Mouse (Mus musculus) lung, postnatal 0 days (tissue): Measurements from ENCODE around the gene Trip10.

Experiments used
- CTCF ChIP-seq: IDR thresholded peaks from 2 replicates; pipeline ENCODE4 v1.5.1; 2016; ENCODE audit warnings: antibody characterized with exemption, mild to moderate bottlenecking
- EP300 ChIP-seq: IDR thresholded peaks from 2 replicates; pipeline ENCODE4 v1.6.1; 2016; ENCODE audit warnings: antibody characterized with exemption, mild to moderate bottlenecking, control low read depth

- no peak for TF ChIP-seq CTCF
- no peak for TF ChIP-seq EP300
Observed at GRCm38 (mm10) chr17:57229851-57230727, 19.2 kb upstream of the Trip10 start.
